In the genomic region with DNA sequence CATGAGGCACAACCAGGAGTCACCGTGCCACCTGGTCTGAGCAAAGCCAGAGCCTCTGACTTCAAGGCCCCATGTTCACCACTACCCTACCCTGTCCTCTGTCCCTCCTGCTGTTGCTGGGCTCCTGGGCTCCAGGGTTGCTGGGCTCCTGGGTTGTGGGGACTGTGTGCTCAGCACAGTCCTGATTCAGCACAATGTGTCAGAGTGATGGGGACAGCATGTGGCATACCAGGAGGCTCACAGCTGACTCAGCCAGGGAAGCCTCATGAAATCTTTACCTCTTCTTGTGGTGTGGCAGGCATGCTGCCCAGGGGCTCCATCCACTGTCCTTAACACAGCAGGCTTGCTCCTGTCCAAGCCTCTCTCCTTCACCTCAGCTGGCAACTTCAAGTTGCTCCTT, we compare ENCODE assay signal across 14 mouse cellular contexts. TPM values are rescaled to one million over a fixed set of nuclear protein-coding genes. Genes with fewer than 3 reads are reported as not detected.
"Had no signal": no experiment of that assay in that cellular context is flagged by ENCODE, and none has a peak within 500 bp of the region (broad histone marks: within the 10 kb centered on the region; RNA-seq: fewer than 3 reads in every experiment).

No protein-coding gene starts in this region.

- H3K27ac ChIP-seq: kidney, postnatal 0 days; limb, embryonic 13.5 days; liver, embryonic 14.5 days; midbrain, embryonic 13.5 days; neural tube, embryonic 13.5 days had no signal

- DNase-seq: kidney, adult 11 months; kidney, adult 9 months; left cerebral cortex, postnatal 4 days; lung, adult 18-20 months; right cerebral cortex, adult 18-20 months; right cerebral cortex, postnatal 4 days; spleen, adult 18-20 months; thymus, postnatal 36 days had no signal

- H3K36me3 ChIP-seq: limb, embryonic 13.5 days; midbrain, embryonic 13.5 days; neural tube, embryonic 13.5 days had no signal

- H3K9me3 ChIP-seq: limb, embryonic 13.5 days; midbrain, embryonic 13.5 days; neural tube, embryonic 13.5 days had no signal

- H3K4me2 ChIP-seq: limb, embryonic 13.5 days; midbrain, embryonic 13.5 days; neural tube, embryonic 13.5 days had no signal

- ATAC-seq: midbrain, embryonic 13.5 days had no signal

- H3K4me3 ChIP-seq: limb, embryonic 13.5 days; midbrain, embryonic 13.5 days; neural tube, embryonic 13.5 days had no signal

- H3K9ac ChIP-seq: limb, embryonic 13.5 days; liver, embryonic 14.5 days; midbrain, embryonic 13.5 days had no signal

RNA-seq across cellular contexts. Expression of a gene that starts 33.5 kb away (rescaled TPM):
- total RNA-seq: liver, adult 2 months had no signal
- polyA plus RNA-seq: liver, adult 2 months; liver, embryonic 14.5 days had no signal
